Mouse (Mus musculus) heart, embryonic 14.5 days (tissue): Measurements from ENCODE around the gene Rngtt. TPM values are rescaled to one million over a fixed set of nuclear protein-coding genes. Genes with fewer than 3 reads are reported as not detected.

Experiments used
- ATAC-seq: fragments of 200-750 bp; cut with Nextera tagmentation; 2 replicates; pipeline ENCODE4 v1.8.0; 2017; ENCODE audit warnings: low read depth, moderate TSS enrichment; ENCODE audit not compliant: insufficient number of reproducible peaks, insufficient read depth, low FRiP score
- H3K27ac ChIP-seq, 2 experiments: fragments of 200-500 bp in 1 of 2; fragments of 300-500 bp in 1 of 2; sonication (generic) in 1 of 2; replicated peaks in 1 of 2; 2 replicates each; pipeline ENCODE4 v1.5.1; 2012 to 2014; ENCODE audit warnings: low read depth in 2 of 2, low read length in 2 of 2, control low read depth in 1 of 2, mild to moderate bottlenecking in 1 of 2, mixed read lengths in 1 of 2; ENCODE audit not compliant: control insufficient read depth in 1 of 2, insufficient read depth in 1 of 2
- H3K27me3 ChIP-seq: fragments of 300-500 bp; sonication (generic); 2 replicates; pipeline ENCODE4 v1.6.1; 2014; ENCODE audit warnings: mild to moderate bottlenecking, low read length, control low read depth; ENCODE audit not compliant: control insufficient read depth, insufficient read depth
- H3K36me3 ChIP-seq: fragments of 300-500 bp; sonication (generic); 2 replicates; pipeline ENCODE4 v1.6.1; 2014; ENCODE audit warnings: mild to moderate bottlenecking, control low read depth, low read length, mixed read lengths; ENCODE audit not compliant: control insufficient read depth, insufficient read depth
- H3K4me1 ChIP-seq, 2 experiments: fragments of 200-500 bp in 1 of 2; fragments of 300-500 bp in 1 of 2; sonication (generic) in 1 of 2; 2 replicates each; pipeline ENCODE4 v1.6.1; 2012 to 2014; ENCODE audit warnings: low read length in 2 of 2, control low read depth in 1 of 2, mixed read lengths in 1 of 2; ENCODE audit not compliant: control insufficient read depth in 2 of 2, insufficient read depth in 2 of 2
- H3K4me2 ChIP-seq: fragments of 300-500 bp; sonication (generic); 2 replicates; pipeline ENCODE4 v1.6.1; 2014; ENCODE audit warnings: mild to moderate bottlenecking, low read length
- H3K4me3 ChIP-seq, 2 experiments: fragments of 200-500 bp in 1 of 2; fragments of 300-500 bp in 1 of 2; sonication (generic) in 1 of 2; 2 replicates each; pipeline ENCODE4 v1.5.1; 2012 to 2014; ENCODE audit warnings: low read length in 2 of 2, mild to moderate bottlenecking in 2 of 2, control low read depth in 1 of 2, low read depth in 1 of 2, moderate library complexity in 1 of 2; ENCODE audit not compliant: control insufficient read depth in 1 of 2, insufficient read depth in 1 of 2
- H3K9ac ChIP-seq: fragments of 300-500 bp; sonication (generic); 2 replicates; pipeline ENCODE4 v1.6.1; 2014; ENCODE audit warnings: mild to moderate bottlenecking, low read length
- H3K9me3 ChIP-seq: fragments of 300-500 bp; sonication (generic); 2 replicates; pipeline ENCODE4 v1.6.1; 2016; ENCODE audit warnings: low read length, control low read depth; ENCODE audit not compliant: control insufficient read depth
- WGBS: fragments of 180-500 bp; shearing (Covaris S2); extraction: QIAGEN DNeasy Blood & Tissue Kit; methylation state at CpG from one replicate; pipeline ENCODE4 v1.1.7; 2014; 5-methylcytosine and 5-hydroxymethylcytosine counted together
- polyA plus RNA-seq: library from polyadenylated mRNA; unstranded; fragments of >200 nt; fragmentation: Nextera tagmentation; extraction: Ambion mirVana; gene quantifications from 2 replicates; pipeline ENCODE4 v1.2.1, GENCODE M21; 2014

Gene Rngtt
- polyA plus RNA-seq, 1 experiment from 2014 or later = 14.2 TPM

DNA sequence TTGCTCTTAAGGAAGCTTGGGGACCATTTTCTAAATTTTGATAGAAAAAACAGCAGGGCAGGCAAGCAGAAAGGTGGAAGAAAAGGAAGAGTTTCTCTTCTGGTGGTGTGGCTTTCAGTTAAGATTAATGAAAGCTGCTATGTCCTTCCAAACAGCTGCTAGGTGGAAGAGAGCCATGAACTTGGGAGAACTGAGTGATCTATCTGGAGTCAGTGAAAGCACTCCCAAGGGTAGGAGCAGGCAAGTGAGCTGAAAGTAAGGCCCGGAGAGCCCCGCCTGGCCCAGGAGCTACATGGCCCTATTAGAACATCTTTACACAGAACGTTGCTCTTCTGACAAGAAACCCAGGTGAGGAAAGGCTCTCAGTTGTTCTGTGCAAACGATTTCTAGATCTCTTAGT lies 103.7 kb downstream of the Rngtt start:
- no peak for ATAC-seq

DNA sequence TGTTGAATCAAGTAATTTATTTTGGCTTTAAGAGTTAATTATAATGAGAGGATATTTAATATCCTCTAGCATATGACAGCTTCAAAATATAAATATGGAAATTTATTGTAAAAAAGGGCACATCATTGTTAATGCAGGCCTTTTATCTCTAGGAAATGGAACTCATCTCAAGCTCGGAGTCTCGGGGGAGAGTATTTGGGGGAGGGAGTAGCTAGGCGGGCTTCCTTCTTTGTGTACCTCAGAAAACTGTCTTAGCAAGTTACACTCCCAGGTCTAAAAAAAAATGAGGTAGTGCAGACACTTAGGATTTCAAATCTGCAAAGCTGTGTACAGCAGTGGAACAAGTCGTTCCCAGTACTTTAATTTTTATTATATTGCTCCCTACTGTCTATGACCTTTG lies 104.7 kb downstream of the Rngtt start:
- no peak overlapping the region for H3K4me2 ChIP-seq
- no peak overlapping the region for H3K27ac ChIP-seq
- no peaks in the 10 kb centered on the region for H3K27me3 ChIP-seq
- H3K9me3 ChIP-seq = no peaks in the 10 kb centered on the region
- no peaks in the 10 kb centered on the region for H3K4me1 ChIP-seq
- H3K36me3 ChIP-seq = no peaks in the 10 kb centered on the region
- no peak overlapping the region for H3K9ac ChIP-seq
- ATAC-seq = no peak
- 72% methylated on average over 4 of the region's 4 CpGs for WGBS
- no peak overlapping the region for H3K4me3 ChIP-seq

More for the DNA sequence above, 103.7 kb downstream of the Rngtt start:
- Histone ChIP-seq H3K27me3 (no peaks in the 10 kb centered on the region), H3K27ac (no peak overlapping the region), H3K9ac (no peak overlapping the region), H3K4me3 (no peak overlapping the region), H3K9me3 (no peaks in the 10 kb centered on the region), H3K36me3 (no peaks in the 10 kb centered on the region), H3K4me1 (no peaks in the 10 kb centered on the region), H3K4me2 (no peak overlapping the region)
- 91% methylated on average over 4 of the region's 4 CpGs for WGBS

DNA sequence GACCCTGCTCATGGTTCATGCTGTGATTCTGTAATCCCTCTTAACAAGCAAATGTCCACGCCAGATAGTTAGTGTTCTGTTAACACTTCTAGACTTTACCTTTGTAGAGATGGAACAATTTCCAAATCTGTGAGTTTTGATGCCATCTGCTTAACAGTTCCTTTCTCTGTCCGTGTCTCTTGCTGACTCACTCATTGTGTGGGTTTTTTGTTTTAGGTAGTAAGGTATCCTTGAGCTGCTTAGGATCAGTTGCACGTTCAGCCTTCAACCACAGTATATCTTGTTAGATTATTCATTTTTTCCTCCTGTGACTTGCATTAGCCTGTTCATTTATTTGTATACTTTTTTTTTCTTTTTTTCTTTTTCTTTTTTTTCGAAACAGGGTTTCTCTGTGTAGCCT lies 107.3 kb downstream of the Rngtt start:
- Histone ChIP-seq H3K4me3 (no peak overlapping the region), H3K36me3 (no peaks in the 10 kb centered on the region), H3K27me3 (no peaks in the 10 kb centered on the region), H3K4me1 (no peaks in the 10 kb centered on the region), H3K9ac (no peak overlapping the region), H3K4me2 (no peak overlapping the region), H3K9me3 (no peaks in the 10 kb centered on the region), H3K27ac (no peak overlapping the region)
- no peak for ATAC-seq
- WGBS = 89% methylated on average over 4 of the region's 4 CpGs

DNA sequence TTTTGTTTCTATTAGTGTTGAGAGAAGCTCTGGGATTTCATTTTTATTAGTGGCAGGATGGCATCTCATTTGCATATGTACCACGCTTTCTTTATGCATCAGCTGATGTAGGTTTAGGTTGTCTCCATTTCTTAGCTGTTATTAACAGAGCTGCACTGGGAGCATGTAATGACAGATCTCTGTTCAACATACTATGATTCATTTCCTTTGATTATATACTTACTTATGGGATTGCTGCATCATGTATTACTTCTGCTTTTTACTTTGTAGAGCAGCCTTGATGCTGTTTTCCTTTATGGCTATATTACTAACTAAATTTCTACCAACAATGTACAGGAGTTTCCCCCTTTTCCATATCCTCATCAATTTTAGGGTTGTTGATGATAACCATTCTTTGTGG lies 109.5 kb downstream of the Rngtt start:
- WGBS = 88% methylated on average over 1 of the region's 1 CpGs
- Histone ChIP-seq H3K4me2 (no peak overlapping the region), H3K27me3 (no peaks in the 10 kb centered on the region), H3K4me3 (no peak overlapping the region), H3K27ac (no peak overlapping the region), H3K9ac (no peak overlapping the region), H3K36me3 (0 out of 2 replicates have a peak, but pooled peaks cover 4% of the 10 kb centered on the region), H3K9me3 (no peaks in the 10 kb centered on the region), H3K4me1 (no peaks in the 10 kb centered on the region)
- no peak for ATAC-seq

DNA sequence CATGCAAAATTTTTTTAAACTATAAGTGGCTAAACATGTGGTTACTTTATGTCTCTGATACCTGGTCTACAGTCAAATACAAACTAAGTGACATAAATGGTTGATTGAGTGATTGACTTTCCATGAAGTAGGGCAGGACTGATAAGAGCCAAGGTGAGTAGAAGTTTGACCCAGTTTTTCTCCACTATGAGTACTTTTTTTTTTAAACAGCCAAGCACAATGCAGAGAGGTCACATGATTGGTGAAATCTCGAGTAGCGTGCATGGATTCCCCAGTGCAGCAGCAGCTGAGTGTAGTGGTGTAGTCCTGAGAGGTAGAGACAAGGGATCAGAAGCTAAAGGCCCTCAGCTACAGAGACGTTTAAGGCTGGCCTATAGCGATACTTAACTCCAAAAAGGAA lies 118.7 kb downstream of the Rngtt start:
- Histone ChIP-seq H3K4me3 (no peak overlapping the region), H3K4me2 (no peak overlapping the region), H3K4me1 (no peaks in the 10 kb centered on the region), H3K9me3 (no peaks in the 10 kb centered on the region), H3K9ac (no peak overlapping the region; the same call in 1 of the 2 replicates), H3K27me3 (no peaks in the 10 kb centered on the region), H3K36me3 (0 out of 2 replicates have a peak, but pooled peaks cover 4% of the 10 kb centered on the region), H3K27ac (no peak overlapping the region)
- ATAC-seq = no peak
- WGBS = 38% methylated on average over 4 of the region's 4 CpGs

DNA sequence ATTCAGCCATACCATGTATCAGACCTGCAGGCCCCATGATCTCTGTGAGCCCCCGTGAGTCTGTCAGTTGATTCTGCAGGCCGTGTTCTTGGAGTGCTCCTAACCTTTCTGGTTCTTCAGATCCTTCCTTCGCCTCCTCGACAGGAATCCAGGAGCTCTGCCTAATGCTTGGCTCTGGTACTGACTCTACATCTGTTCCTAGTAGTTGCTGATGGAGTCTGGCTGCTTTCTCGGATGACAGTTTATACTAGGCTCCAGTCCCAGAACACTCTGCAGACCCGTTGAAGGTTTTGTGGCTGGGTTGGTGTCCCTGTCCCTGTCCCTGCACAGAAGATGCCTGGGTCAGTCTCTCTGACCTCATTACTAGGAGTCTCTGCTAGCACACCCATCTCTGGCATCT lies 131.8 kb downstream of the Rngtt start:
- H3K27ac ChIP-seq = no peak overlapping the region
- H3K4me2 ChIP-seq = no peak overlapping the region
- no peak for ATAC-seq
- H3K27me3 ChIP-seq = no peaks in the 10 kb centered on the region
- H3K4me3 ChIP-seq = no peak overlapping the region
- H3K4me1 ChIP-seq = no peaks in the 10 kb centered on the region
- no peaks in the 10 kb centered on the region for H3K9me3 ChIP-seq
- 86% methylated on average over 6 of the region's 6 CpGs for WGBS
- H3K36me3 ChIP-seq = no peaks in the 10 kb centered on the region
- no peak overlapping the region for H3K9ac ChIP-seq

- Histone ChIP-seq H3K9ac (no peak overlapping the region), H3K36me3 (no peaks in the 10 kb centered on the region), H3K9me3 (no peaks in the 10 kb centered on the region), H3K4me1 (no peaks in the 10 kb centered on the region), H3K4me2 (no peak overlapping the region), H3K27me3 (no peaks in the 10 kb centered on the region), H3K27ac (no peak overlapping the region), H3K4me3 (no peak overlapping the region)
- 96% methylated on average over 3 of the region's 3 CpGs for WGBS
- ATAC-seq = no peak
These were observed 136.2 kb downstream of the Rngtt start for GRCm38 (mm10) chr4:33446265-33446664.

GRCm38 (mm10) chr4:33446881-33447280 lies 136.8 kb downstream of the Rngtt start:
- no peak for ATAC-seq
- Histone ChIP-seq H3K4me1 (no peaks in the 10 kb centered on the region), H3K27ac (no peak overlapping the region), H3K36me3 (no peaks in the 10 kb centered on the region), H3K4me3 (no peak overlapping the region), H3K4me2 (no peak overlapping the region), H3K9ac (no peak overlapping the region), H3K27me3 (no peaks in the 10 kb centered on the region), H3K9me3 (no peaks in the 10 kb centered on the region)
- 89% methylated on average over 3 of the region's 3 CpGs for WGBS
